Mouse (Mus musculus) frontal cortex, adult (tissue): ENCODE results near the gene Vmn1r230.

ENCODE experiments used
- ATAC-seq: cut with Nextera tagmentation; 2 replicates; pipeline ENCODE4 v1.9.2; 2017; ENCODE audit warnings: mild to moderate bottlenecking, moderate library complexity, mixed read lengths; ENCODE audit not compliant: low TSS enrichment

Vmn1r230 gene

GRCm38 (mm10) chr17:20840144-20840543 is at the start of gene Vmn1r230:
Gene Vmn1r230 (plus strand): TSS chr17:20840444.
- ATAC-seq, result no peak

- ATAC-seq, result no peak
Measured at GRCm38 (mm10) chr17:20811255-20811654, 29.0 kb upstream of the Vmn1r230 start, which contains the start of gene Vmn1r229. Gene Vmn1r229 (plus strand): TSS chr17:20811555.
